Mouse (Mus musculus) embryonic facial prominence, embryonic 14.5 days (tissue): Measurements from ENCODE around the gene Ccr1l1. TPM values are rescaled to one million over a fixed set of nuclear protein-coding genes. Genes with fewer than 3 reads are reported as not detected.

ENCODE experiments used
- ATAC-seq: fragments of 200-750 bp; cut with Nextera tagmentation; 2 replicates; pipeline ENCODE4 v1.8.0; 2017; ENCODE audit warnings: low read depth, moderate number of reproducible peaks, moderate TSS enrichment
- DNase-seq: peaks from one replicate; pipeline ENCODE4 v3.0.0-alpha.2; 2015; ENCODE audit warnings: low spot score
- H3K27ac ChIP-seq: fragments of 300-500 bp; sonication (generic); replicated peaks from 2 replicates; pipeline ENCODE4 v1.5.1; 2014; ENCODE audit warnings: low read depth, mild to moderate bottlenecking, low read length, moderate library complexity
- H3K27me3 ChIP-seq: fragments of 300-500 bp; sonication (generic); replicated peaks from 2 replicates; pipeline ENCODE4 v1.6.1; 2014; ENCODE audit warnings: low read length; ENCODE audit not compliant: control insufficient read depth, insufficient read depth
- H3K36me3 ChIP-seq: fragments of 300-500 bp; sonication (generic); 2 replicates; pipeline ENCODE4 v1.6.1; 2014; ENCODE audit warnings: low read length, mixed read lengths; ENCODE audit not compliant: control insufficient read depth, insufficient read depth
- H3K4me1 ChIP-seq: fragments of 300-500 bp; sonication (generic); 2 replicates; pipeline ENCODE4 v1.6.1; 2014; ENCODE audit warnings: antibody characterized with exemption, low read length; ENCODE audit not compliant: control insufficient read depth, insufficient read depth
- H3K4me2 ChIP-seq: fragments of 300-500 bp; sonication (generic); 2 replicates; pipeline ENCODE4 v1.6.1; 2014; ENCODE audit warnings: low read depth, mild to moderate bottlenecking, low read length, moderate library complexity, mixed read lengths
- H3K4me3 ChIP-seq: fragments of 300-500 bp; sonication (generic); 2 replicates; pipeline ENCODE4 v1.5.1; 2014; ENCODE audit warnings: low read depth, mild to moderate bottlenecking, low read length
- H3K9ac ChIP-seq: fragments of 300-500 bp; sonication (generic); 2 replicates; pipeline ENCODE4 v1.6.1; 2014; ENCODE audit warnings: low read depth, mild to moderate bottlenecking, low read length, moderate library complexity, mixed read lengths
- H3K9me3 ChIP-seq: fragments of 300-500 bp; sonication (generic); 2 replicates; pipeline ENCODE4 v1.6.1; 2016; ENCODE audit warnings: low read length; ENCODE audit not compliant: control insufficient read depth
- WGBS: fragments of 180-500 bp; shearing (Covaris S2); extraction: QIAGEN DNeasy Blood & Tissue Kit; methylation state at CpG from one replicate; pipeline ENCODE4 v1.1.7; 2014; 5-methylcytosine and 5-hydroxymethylcytosine counted together
- polyA plus RNA-seq: library from polyadenylated mRNA; unstranded; fragments of >200 nt; fragmentation: Nextera tagmentation; extraction: Ambion mirVana; gene quantifications from 2 replicates; pipeline ENCODE4 v1.2.1, GENCODE M21; 2014

Ccr1l1 gene
- polyA plus RNA-seq, 1 experiment from 2014 or later: not detected

GRCm38 (mm10) chr9:123928759-123929246 is 49.4 kb downstream of the Ccr1l1 start:
- no peak overlapping the region for H3K4me3 ChIP-seq
- ATAC-seq: no peak
- H3K9me3 ChIP-seq: no peaks in the 10 kb centered on the region
- 28% methylated on average over 8 of the region's 8 CpGs for WGBS
- no peaks in the 10 kb centered on the region for H3K36me3 ChIP-seq
- H3K4me2 ChIP-seq: no peak overlapping the region
- DNase-seq: peak; percentile 32
- H3K4me1 ChIP-seq: peaks cover 6% of the 10 kb centered on the region; the same call in 1 of the 2 replicates
- no peak overlapping the region for H3K9ac ChIP-seq
- H3K27me3 ChIP-seq: peaks cover 2% of the 10 kb centered on the region
- no peak overlapping the region for H3K27ac ChIP-seq

- H3K27me3 ChIP-seq: peaks cover 7% of the 10 kb centered on the region
- no peak for ATAC-seq
- no peak overlapping the region for H3K9ac ChIP-seq
- H3K36me3 ChIP-seq: no peaks in the 10 kb centered on the region
- peaks cover 6% of the 10 kb centered on the region; the same call in 1 of the 2 replicates for H3K4me1 ChIP-seq
- H3K27ac ChIP-seq: no peak overlapping the region
- peak; percentile 26 for DNase-seq
- H3K4me3 ChIP-seq: no peak overlapping the region
- WGBS: 34% methylated on average over 12 of the region's 12 CpGs
- 0 out of 2 replicates have a peak overlapping the region, but pooled peaks have one; percentile 12 for H3K4me2 ChIP-seq
- H3K9me3 ChIP-seq: no peaks in the 10 kb centered on the region
Observed at GRCm38 (mm10) chr9:123928118-123928758, 50.0 kb downstream of the Ccr1l1 start.

GRCm38 (mm10) chr9:123927281-123927960 is 50.8 kb downstream of the Ccr1l1 start:
- Histone ChIP-seq H3K4me2 (0 out of 2 replicates have a peak overlapping the region, but pooled peaks have one; percentile 12), H3K9me3 (no peaks in the 10 kb centered on the region), H3K27ac (no peak overlapping the region), H3K9ac (no peak overlapping the region), H3K4me1 (peaks cover 6% of the 10 kb centered on the region; the same call in 1 of the 2 replicates), H3K4me3 (no peak overlapping the region), H3K27me3 (peaks cover 10% of the 10 kb centered on the region), H3K36me3 (no peaks in the 10 kb centered on the region)
- 33% methylated on average over 16 of the region's 16 CpGs for WGBS
- ATAC-seq: no peak
- DNase-seq: peak; percentile 36

Other genes starting within 250 kb of the Ccr1l1 start
- gene Cxcr6, start 171.9 kb downstream of the Ccr1l1 start, polyA plus RNA-seq: 0.11 and 0.67 TPM in 2 replicates
- gene Fyco1, start 126.5 kb downstream of the Ccr1l1 start, polyA plus RNA-seq: 12.1 and 15.1 TPM in 2 replicates
- gene Xcr1, start 116.4 kb downstream of the Ccr1l1 start, polyA plus RNA-seq: 0.06 TPM in 1 of 2 replicates, not detected in the other
- gene Ccr1, start 9.7 kb downstream of the Ccr1l1 start, polyA plus RNA-seq: 4.7 and 5.0 TPM in 2 replicates
- gene Ccr3, start 43.6 kb upstream of the Ccr1l1 start, polyA plus RNA-seq: 0.20 and 0.28 TPM in 2 replicates
- gene Ccr2, start 123.5 kb upstream of the Ccr1l1 start, polyA plus RNA-seq: 3.8 and 4.7 TPM in 2 replicates
- 1.1 and 1.3 TPM in 2 replicates for gene Ccr5, start 143.1 kb upstream of the Ccr1l1 start, polyA plus RNA-seq